Mouse (Mus musculus) erythroblast, embryonic 14.5 days (primary cell): ENCODE measurements around the gene Ccdc66.

Experiments
- GATA1 ChIP-seq: IDR thresholded peaks from 2 replicates; pipeline ENCODE4 v1.6.1; 2012; ENCODE audit warnings: low read length, inconsistent platforms, mixed read lengths
- TAL1 ChIP-seq: IDR thresholded peaks from 3 replicates; pipeline ENCODE4 v1.6.1; 2012; ENCODE audit warnings: low read length, inconsistent platforms, mixed read lengths

- TF ChIP-seq TAL1 (no peak), GATA1 (no peak)
Measured at GRCm38 (mm10) chr14:27436826-27437225, 71.4 kb downstream of the Ccdc66 start.
